Mouse (Mus musculus): ENCODE results near the gene Fos. TPM values are rescaled to one million over a fixed set of nuclear protein-coding genes. Genes with fewer than 3 reads are reported as not detected.
"Not testable (repeated sequence)": the region's sequence is repeated elsewhere in the genome, so short reads cannot be mapped to it uniquely, and the experiment has no call there.

Fos gene
- polyA plus RNA-seq, 1 experiment from 2014 or later: 5.4 TPM

DNA sequence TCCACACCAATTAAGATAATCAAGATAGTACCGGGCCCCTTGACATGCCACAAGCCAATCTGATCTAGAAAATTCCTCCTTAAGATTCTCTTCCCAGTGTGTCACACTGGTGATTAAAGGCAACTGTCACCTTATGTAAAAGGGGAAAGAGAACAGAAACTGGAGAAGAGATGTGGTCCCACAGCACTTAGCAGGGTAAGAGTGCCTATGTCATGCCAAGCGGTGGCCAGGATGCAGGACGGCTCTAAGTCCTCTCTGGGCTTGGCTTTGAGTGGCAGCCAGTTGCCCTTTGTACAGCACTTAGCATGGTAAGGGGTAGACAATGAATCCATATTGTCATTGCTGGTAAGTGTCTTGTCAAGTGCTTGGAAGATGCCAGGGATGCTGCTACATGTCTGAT lies 42.2 kb downstream of the Fos start:
- Histone ChIP-seq H3K9ac (no peak overlapping the region), H3K4me1 (replicated peaks) (no peaks in the 10 kb centered on the region), H3K27me3 (no peaks in the 10 kb centered on the region), H3K36me3 (no peaks in the 10 kb centered on the region), H3K4me2 (no peak overlapping the region), H3K4me3 (no peak overlapping the region), H3K9me3 (replicated peaks) (no peaks in the 10 kb centered on the region), H3K27ac (no peak overlapping the region)
- ATAC-seq (replicated peaks; ENCODE audit: insufficient number of reproducible peaks, insufficient read depth, low FRiP score, low read depth): no peak
- 60% methylated on average over 3 of the region's 3 CpGs for WGBS

DNA sequence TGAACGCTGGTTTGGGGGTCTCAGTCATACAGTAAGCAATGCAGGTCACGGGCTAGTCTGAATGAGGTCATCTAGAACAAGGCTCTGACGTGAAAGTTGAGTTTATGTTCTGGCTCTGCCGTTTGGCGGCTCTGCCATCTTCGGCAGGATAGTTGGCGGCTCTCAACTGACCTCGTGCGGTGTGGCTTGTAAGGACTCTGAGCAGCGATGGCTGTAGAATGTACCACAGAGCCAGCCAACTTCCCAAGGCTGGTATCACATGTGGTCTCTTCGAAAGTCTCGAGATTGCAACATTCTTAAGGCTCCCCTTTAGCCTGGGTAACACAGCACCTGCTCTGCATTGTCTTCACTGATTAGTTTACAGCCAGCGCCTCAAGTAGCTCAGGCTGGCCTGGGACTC lies 43.6 kb downstream of the Fos start:
- no peak overlapping the region for H3K4me3 ChIP-seq
- H3K27ac ChIP-seq: no peak overlapping the region
- H3K27me3 ChIP-seq: no peaks in the 10 kb centered on the region
- no peak overlapping the region for H3K4me2 ChIP-seq
- no peaks in the 10 kb centered on the region for H3K36me3 ChIP-seq
- H3K9me3 ChIP-seq (replicated peaks): no peaks in the 10 kb centered on the region
- WGBS: 85% methylated on average over 13 of the region's 13 CpGs
- H3K9ac ChIP-seq: no peak overlapping the region
- ATAC-seq (replicated peaks; ENCODE audit: insufficient number of reproducible peaks, insufficient read depth, low FRiP score, low read depth): no peak
- H3K4me1 ChIP-seq (replicated peaks): no peaks in the 10 kb centered on the region

DNA sequence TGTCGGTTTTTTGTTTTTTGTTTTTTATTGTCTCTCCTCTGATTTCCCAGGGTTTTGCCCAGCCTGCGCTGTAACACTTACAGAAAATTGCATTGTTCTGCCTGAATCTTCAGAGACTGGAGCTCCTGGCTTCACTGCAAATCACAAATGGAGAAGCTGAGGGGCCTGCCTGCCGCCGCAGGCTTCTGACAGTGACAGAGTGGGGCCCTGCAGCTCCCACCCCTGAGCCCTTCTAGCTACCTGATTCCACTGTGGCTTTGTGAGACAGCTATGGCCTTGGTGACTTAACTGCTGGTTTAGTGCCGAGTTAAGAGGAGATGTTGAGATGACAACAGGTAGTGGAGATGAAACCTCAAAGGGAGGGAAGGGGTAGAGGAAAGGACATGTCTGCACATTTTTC lies 44.3 kb downstream of the Fos start:
- 71% methylated on average over 5 of the region's 5 CpGs for WGBS
- ATAC-seq (replicated peaks; ENCODE audit: insufficient number of reproducible peaks, insufficient read depth, low FRiP score, low read depth): no peak
- H3K36me3 ChIP-seq: no peaks in the 10 kb centered on the region

DNA sequence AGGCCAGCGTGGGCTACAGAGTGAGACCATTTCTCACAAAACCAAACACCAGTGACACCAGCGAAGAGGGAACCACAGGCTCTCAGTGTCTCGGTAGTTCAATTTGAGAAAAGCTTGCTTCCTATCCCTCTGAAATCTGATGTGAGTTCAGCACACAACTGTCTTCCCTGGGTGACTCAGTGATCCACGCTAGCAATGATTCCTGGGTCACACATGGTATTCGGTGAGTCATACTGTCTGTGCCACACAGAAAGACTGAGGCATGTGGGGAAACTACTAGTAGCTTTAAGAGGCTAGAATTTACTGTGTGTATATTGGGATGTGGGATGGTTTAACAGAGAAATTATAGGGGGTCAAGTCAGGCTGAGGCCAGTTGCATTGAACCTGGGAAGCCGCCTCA lies 45.9 kb downstream of the Fos start:
- Histone ChIP-seq H3K4me1 (replicated peaks) (0 out of 2 replicates have a peak, but pooled peaks cover 4% of the 10 kb centered on the region), H3K4me3 (no peak overlapping the region), H3K4me2 (no peak overlapping the region), H3K36me3 (no peaks in the 10 kb centered on the region), H3K27ac (no peak overlapping the region), H3K27me3 (no peaks in the 10 kb centered on the region), H3K9ac (no peak overlapping the region), H3K9me3 (replicated peaks) (no peaks in the 10 kb centered on the region)
- ATAC-seq (replicated peaks; ENCODE audit: insufficient number of reproducible peaks, insufficient read depth, low FRiP score, low read depth): no peak
- 83% methylated on average over 6 of the region's 6 CpGs for WGBS

More for the DNA sequence above, 44.3 kb downstream of the Fos start:
- Histone ChIP-seq H3K27me3 (no peaks in the 10 kb centered on the region), H3K4me3 (no peak overlapping the region), H3K27ac (no peak overlapping the region), H3K9me3 (replicated peaks) (no peaks in the 10 kb centered on the region), H3K4me1 (replicated peaks) (no peaks in the 10 kb centered on the region), H3K4me2 (no peak overlapping the region), H3K9ac (no peak overlapping the region)

DNA sequence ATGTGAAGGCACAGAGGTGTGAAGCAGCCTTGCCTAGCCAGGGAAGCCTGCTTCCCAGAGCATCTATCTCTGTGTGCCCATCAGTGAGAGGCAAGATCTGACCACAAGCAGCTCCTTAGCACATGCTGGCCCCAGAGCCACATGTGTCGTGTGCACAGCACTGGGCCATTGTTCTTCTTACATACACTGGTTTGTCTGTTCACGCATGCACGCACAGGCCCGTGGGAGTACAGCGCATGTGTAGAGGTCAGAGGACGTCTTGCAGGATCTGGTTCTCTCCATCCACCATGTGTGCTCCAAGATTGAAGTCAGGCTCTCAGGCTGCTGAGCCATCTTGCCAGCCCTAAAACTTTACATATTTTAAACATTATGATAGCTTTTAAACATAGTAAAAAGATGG lies 47.4 kb downstream of the Fos start:
- no peak for ATAC-seq (replicated peaks; ENCODE audit: insufficient number of reproducible peaks, insufficient read depth, low FRiP score, low read depth)
- no peak overlapping the region for H3K9ac ChIP-seq
- 0 out of 2 replicates have a peak, but pooled peaks cover 5% of the 10 kb centered on the region for H3K4me1 ChIP-seq (replicated peaks)
- no peaks in the 10 kb centered on the region for H3K9me3 ChIP-seq (replicated peaks)
- no peak overlapping the region for H3K4me2 ChIP-seq
- H3K27ac ChIP-seq: no peak overlapping the region
- no peaks in the 10 kb centered on the region for H3K36me3 ChIP-seq
- H3K27me3 ChIP-seq: no peaks in the 10 kb centered on the region
- 95% methylated on average over 6 of the region's 6 CpGs for WGBS
- no peak overlapping the region for H3K4me3 ChIP-seq

DNA sequence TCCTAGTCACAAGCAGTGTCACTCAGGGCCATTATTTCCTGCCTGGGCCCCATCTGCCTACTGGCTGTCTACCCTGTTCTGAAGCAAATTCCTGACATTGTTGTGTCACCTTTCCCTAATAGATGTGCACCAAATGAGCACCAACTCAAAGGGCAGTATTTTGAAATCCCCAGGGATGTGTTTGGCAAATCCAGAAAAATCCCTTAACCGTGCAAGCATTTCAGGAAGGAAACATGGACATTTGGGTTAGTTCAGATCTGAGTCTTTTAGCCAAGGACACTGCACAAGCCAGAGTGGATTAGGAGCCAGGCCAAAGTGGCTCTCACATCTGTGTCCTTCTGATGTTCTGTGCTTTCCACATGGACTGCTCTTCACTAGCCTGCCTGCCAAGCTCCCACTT lies 48.0 kb downstream of the Fos start:
- Histone ChIP-seq H3K36me3 (no peaks in the 10 kb centered on the region), H3K4me2 (no peak overlapping the region), H3K27me3 (no peaks in the 10 kb centered on the region), H3K9me3 (replicated peaks) (no peaks in the 10 kb centered on the region), H3K4me3 (no peak overlapping the region), H3K4me1 (replicated peaks) (0 out of 2 replicates have a peak, but pooled peaks cover 5% of the 10 kb centered on the region), H3K27ac (no peak overlapping the region), H3K9ac (no peak overlapping the region)
- ATAC-seq (replicated peaks; ENCODE audit: insufficient number of reproducible peaks, insufficient read depth, low FRiP score, low read depth): no peak
- WGBS: 70% methylated on average over 1 of the region's 1 CpGs

DNA sequence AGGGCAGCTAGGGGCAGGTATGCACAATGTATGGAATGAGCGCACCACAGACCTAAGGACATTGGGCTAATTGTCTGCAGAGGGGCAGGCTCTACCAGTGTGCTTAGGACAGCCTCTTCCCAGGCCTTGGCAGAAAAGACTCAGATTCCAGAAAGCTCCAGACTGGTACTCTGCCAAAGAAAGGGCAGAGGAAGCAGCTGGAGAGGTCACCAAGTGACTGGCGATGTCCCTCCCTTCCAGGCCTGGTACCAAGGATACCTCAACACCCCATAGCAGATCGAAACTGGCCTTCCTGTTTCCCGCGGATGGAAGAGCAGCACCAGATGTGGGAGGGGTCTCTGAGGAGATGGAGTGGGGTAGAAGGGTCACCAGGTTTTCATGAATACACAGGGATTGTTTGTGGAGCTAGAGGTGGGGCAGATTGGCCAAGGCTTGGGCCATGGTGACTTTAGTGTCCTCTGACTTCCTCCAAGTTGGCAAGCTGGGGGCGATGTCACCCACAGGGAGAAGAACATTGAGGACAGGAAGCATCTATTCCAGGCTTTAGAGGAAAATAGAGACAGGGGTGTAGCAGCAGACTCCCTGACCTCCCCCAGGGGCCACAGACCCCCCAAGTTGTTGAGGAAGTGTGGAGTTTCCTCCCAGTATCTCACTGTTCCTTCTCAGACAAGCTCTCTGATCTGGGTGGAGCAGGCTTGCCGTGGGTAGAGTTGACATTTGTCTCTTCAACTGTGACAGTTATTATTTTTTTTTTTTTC lies 49.1 kb downstream of the Fos start:
- H3K27ac ChIP-seq: no peak overlapping the region

DNA sequence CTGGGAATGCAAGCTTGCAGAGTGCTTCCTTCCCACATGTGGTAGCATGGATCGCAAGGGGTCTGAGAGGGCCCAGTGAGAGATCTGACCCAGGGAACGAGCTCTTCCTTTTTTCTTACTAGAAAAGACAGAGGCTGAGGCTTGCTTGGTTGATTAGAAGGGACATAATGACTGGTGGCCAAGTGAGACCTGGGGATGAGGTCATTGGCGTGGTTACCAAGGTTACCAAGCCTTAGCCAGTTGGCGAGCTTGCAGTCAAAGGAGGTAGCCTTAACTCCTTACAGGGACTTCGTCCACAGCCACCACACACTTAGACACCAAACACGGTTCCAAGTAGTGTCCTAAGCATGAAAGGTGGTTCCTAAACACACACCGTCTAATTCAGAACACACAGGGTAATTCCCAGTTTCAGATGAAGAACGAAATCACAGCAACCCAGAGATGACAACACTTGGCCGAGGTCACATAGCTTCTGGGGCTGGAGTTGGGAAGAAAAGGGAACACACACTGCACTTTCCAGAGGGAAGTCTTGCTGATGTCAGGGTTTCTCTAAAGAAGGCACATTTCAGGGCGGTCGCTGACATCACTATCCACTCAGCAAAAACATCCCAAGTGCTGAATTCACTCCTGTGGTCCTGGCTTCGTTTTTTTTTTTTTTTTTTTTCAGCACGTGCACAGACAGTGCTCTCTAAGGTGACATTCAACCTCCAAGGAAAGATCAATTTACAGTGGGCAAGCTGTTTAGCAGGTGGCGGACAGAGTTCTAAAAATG lies 49.9 kb downstream of the Fos start:
- no peak for ATAC-seq (replicated peaks; ENCODE audit: insufficient number of reproducible peaks, insufficient read depth, low FRiP score, low read depth)
- Histone ChIP-seq H3K27me3 (no peaks in the 10 kb centered on the region), H3K9me3 (replicated peaks) (no peaks in the 10 kb centered on the region), H3K4me1 (replicated peaks) (0 out of 2 replicates have a peak, but pooled peaks cover 5% of the 10 kb centered on the region), H3K4me2 (no peak overlapping the region), H3K9ac (no peak overlapping the region), H3K27ac (no peak overlapping the region), H3K36me3 (no peaks in the 10 kb centered on the region), H3K4me3 (no peak overlapping the region)
- 60% methylated on average over 14 of the region's 14 CpGs for WGBS

More for the DNA sequence above, 49.1 kb downstream of the Fos start:
- no peak overlapping the region for H3K9ac ChIP-seq
- no peak for ATAC-seq (replicated peaks; ENCODE audit: insufficient number of reproducible peaks, insufficient read depth, low FRiP score, low read depth)
- no peak overlapping the region for H3K4me2 ChIP-seq
- H3K27me3 ChIP-seq: no peaks in the 10 kb centered on the region
- H3K36me3 ChIP-seq: no peaks in the 10 kb centered on the region
- H3K9me3 ChIP-seq (replicated peaks): no peaks in the 10 kb centered on the region
- H3K4me1 ChIP-seq (replicated peaks): 0 out of 2 replicates have a peak, but pooled peaks cover 5% of the 10 kb centered on the region
- no peak overlapping the region for H3K4me3 ChIP-seq
- 60% methylated on average over 7 of the region's 7 CpGs for WGBS

DNA sequence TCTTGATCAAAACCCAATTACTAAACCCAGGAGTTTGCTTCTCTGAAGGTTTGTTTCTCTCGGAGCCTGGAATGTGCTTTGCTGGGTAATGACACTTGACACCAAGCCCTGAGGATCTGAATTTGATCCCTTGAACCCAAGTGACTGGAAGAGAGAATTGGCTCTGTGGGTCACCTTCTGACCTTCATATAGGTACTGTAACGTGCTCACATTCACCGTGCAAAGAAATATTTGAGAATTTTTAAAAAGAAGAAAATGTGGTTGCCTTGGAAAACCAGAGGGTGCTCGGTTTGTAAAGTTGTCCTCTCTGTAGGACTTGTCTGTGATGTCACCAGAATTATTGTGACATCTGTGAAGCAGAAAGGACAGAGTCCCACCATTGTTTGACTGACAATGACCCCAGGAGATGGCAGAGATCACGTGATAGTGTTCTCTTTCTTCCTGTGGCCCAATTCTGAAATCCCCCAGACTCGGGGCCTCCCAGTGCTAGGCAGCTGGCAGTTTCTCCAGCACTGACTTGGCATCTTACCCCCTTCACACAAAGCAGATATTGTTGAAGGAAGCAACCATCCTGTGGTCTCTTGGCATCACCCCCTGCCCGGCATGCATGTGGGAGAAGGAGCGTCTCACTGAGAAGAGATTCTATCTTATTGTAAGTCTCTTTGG lies 50.6 kb downstream of the Fos start:
- Histone ChIP-seq H3K27ac (no peak overlapping the region), H3K4me3 (no peak overlapping the region), H3K27me3 (no peaks in the 10 kb centered on the region), H3K4me2 (no peak overlapping the region), H3K4me1 (replicated peaks) (0 out of 2 replicates have a peak, but pooled peaks cover 5% of the 10 kb centered on the region), H3K9ac (no peak overlapping the region), H3K36me3 (no peaks in the 10 kb centered on the region), H3K9me3 (replicated peaks) (no peaks in the 10 kb centered on the region)
- WGBS: 58% methylated on average over 8 of the region's 8 CpGs
- no peak for ATAC-seq (replicated peaks; ENCODE audit: insufficient number of reproducible peaks, insufficient read depth, low FRiP score, low read depth)

DNA sequence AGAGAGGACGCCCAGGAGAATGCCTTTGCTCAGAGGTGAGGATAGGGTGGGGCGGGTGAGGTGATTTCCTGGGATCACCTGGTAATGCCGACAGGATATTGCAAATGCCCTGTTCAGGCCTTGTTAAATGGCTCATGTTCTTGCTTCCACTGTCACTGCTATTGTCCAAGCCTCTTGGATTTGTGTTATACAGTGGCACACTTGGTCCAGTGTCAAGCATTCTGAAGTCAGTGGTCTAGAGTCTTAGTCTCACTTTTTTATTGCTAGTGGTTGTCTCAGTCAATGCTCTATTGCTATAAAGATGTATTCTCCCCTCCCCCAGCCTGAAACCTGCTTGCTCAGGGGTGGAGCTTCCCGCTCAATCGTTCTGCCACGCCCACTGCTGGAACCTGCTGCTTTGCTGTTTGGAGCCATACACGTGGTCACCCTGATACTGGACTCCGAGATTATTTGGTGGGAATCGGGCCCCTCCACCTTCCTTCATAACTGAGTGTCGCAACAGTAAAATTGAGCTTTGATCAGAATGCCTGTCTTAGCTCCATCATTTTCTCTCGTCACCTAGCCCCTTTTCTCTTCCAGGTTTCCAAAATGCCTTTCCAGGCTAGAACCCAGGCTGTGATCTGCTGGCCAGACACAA lies 51.3 kb downstream of the Fos start:
- not testable (repeated sequence) for H3K9ac ChIP-seq; H3K4me1 ChIP-seq (replicated peaks); H3K4me2 ChIP-seq; H3K27ac ChIP-seq; H3K9me3 ChIP-seq (replicated peaks); ATAC-seq (replicated peaks; ENCODE audit: insufficient number of reproducible peaks, insufficient read depth, low FRiP score, low read depth); H3K27me3 ChIP-seq; H3K4me3 ChIP-seq; H3K36me3 ChIP-seq
- 64% methylated on average over 11 of the region's 11 CpGs for WGBS

Data from heart, embryonic 15.5 days (tissue).